Mouse (Mus musculus) frontal cortex, adult 2 months (tissue): ENCODE measurements around the gene Hdgf. TPM values are rescaled to one million over a fixed set of nuclear protein-coding genes. Genes with fewer than 3 reads are reported as not detected.

ENCODE experiments used
- polyA plus RNA-seq: library from polyadenylated mRNA; depleted of rRNA; stranded (reverse); fragments of >200 nt; gene quantifications from 2 replicates; pipeline ENCODE4 v1.2.3, GENCODE M21; 2012; rRNA removed

The Hdgf gene
- polyA plus RNA-seq, 1 experiment: 183 TPM

Other genes with a start within 250 kb of the Hdgf start
- gene Lrrc71, start 157.7 kb upstream of the Hdgf start, polyA plus RNA-seq: 0.19 and 0.40 TPM in 2 replicates
- 0.08 and 0.19 TPM in 2 replicates for gene Ntrk1, start 111.2 kb upstream of the Hdgf start, polyA plus RNA-seq
- gene Insrr, start 109.4 kb upstream of the Hdgf start, polyA plus RNA-seq: 0.38 and 0.46 TPM in 2 replicates
- gene Pear1, start 82.0 kb upstream of the Hdgf start, polyA plus RNA-seq: 9.9 and 10.2 TPM in 2 replicates
- gene Sh2d2a, start 59.6 kb upstream of the Hdgf start, polyA plus RNA-seq: 0.02 and 0.06 TPM in 2 replicates
- 38.8 and 40.2 TPM in 2 replicates for gene Prcc, start 20.7 kb upstream of the Hdgf start, polyA plus RNA-seq
- gene Mrpl24, start 13.2 kb downstream of the Hdgf start, polyA plus RNA-seq: 80.0 and 80.7 TPM in 2 replicates
- 12.9 and 13.9 TPM in 2 replicates for gene Isg20l2, start 24.0 kb downstream of the Hdgf start, polyA plus RNA-seq
- gene Rrnad1, start 24.4 kb downstream of the Hdgf start, polyA plus RNA-seq: 42.4 and 46.4 TPM in 2 replicates
- 9.2 and 11.0 TPM in 2 replicates for gene Crabp2, start 42.3 kb downstream of the Hdgf start, polyA plus RNA-seq
- 4.3 and 4.8 TPM in 2 replicates for gene Nes, start 64.8 kb downstream of the Hdgf start, polyA plus RNA-seq
- gene Bcan, start 93.9 kb downstream of the Hdgf start, polyA plus RNA-seq: 359 and 380 TPM in 2 replicates
- 28.5 and 39.4 TPM in 2 replicates for gene Hapln2, start 121.3 kb downstream of the Hdgf start, polyA plus RNA-seq
- gene Gpatch4, start 136.8 kb downstream of the Hdgf start, polyA plus RNA-seq: 13.7 and 14.4 TPM in 2 replicates
- 79.5 and 90.3 TPM in 2 replicates for gene Naxe, start 152.2 kb downstream of the Hdgf start, polyA plus RNA-seq
- gene Ttc24, start 172.0 kb downstream of the Hdgf start, polyA plus RNA-seq: not detected in 2 replicates
- gene Iqgap3, start 175.7 kb downstream of the Hdgf start, polyA plus RNA-seq: 0.64 and 0.74 TPM in 2 replicates
- gene Mef2d, start 236.1 kb downstream of the Hdgf start, polyA plus RNA-seq: 137 and 138 TPM in 2 replicates